Mouse (Mus musculus): Measurements from ENCODE around the gene Mip.
A peak's percentile ranks its signal among the peaks of the same experiment; 100 is the strongest.
"Not testable (repeated sequence)": the region's sequence is repeated elsewhere in the genome, so short reads cannot be mapped to it uniquely, and the experiment has no call there.

The Mip gene

GRCm38 (mm10) chr10:128225538-128225937, at the start of gene Mip:
Mip (plus strand) TSS chr10:128225838.
- no peak for DNase-seq (ENCODE audit: low spot score)

GRCm38 (mm10) chr10:128175996-128176755, 49.5 kb upstream of the Mip start:
- peak; percentile 42 for DNase-seq (ENCODE audit: low spot score)

GRCm38 (mm10) chr10:128177316-128177715, 48.3 kb upstream of the Mip start:
- no peak for DNase-seq (ENCODE audit: low spot score)

- no peak for DNase-seq (ENCODE audit: low spot score)
Observed at GRCm38 (mm10) chr10:128179989-128180388, 45.6 kb upstream of the Mip start, which contains the start of gene Rbms2. Rbms2 (minus strand) TSS chr10:128180297.

GRCm38 (mm10) chr10:128184296-128184695, 41.3 kb upstream of the Mip start:
- no peak for DNase-seq (ENCODE audit: low spot score)

- DNase-seq (ENCODE audit: low spot score), result no peak
Observed at GRCm38 (mm10) chr10:128185277-128185940, 40.2 kb upstream of the Mip start.

GRCm38 (mm10) chr10:128185959-128186358, 39.7 kb upstream of the Mip start:
- peak; percentile 86 for DNase-seq (ENCODE audit: low spot score)

- DNase-seq (ENCODE audit: low spot score), result peak; percentile 65
Observed at GRCm38 (mm10) chr10:128187181-128187605, 38.4 kb upstream of the Mip start.

GRCm38 (mm10) chr10:128188242-128188877, 37.3 kb upstream of the Mip start:
- peak; percentile 57 for DNase-seq (ENCODE audit: low spot score)

- no peak for DNase-seq (ENCODE audit: low spot score)
Observed at GRCm38 (mm10) chr10:128191472-128191871, 34.2 kb upstream of the Mip start.

- DNase-seq (ENCODE audit: low spot score), result not testable (repeated sequence)
Observed at GRCm38 (mm10) chr10:128192030-128192766, 33.4 kb upstream of the Mip start.

GRCm38 (mm10) chr10:128193113-128193512, 32.5 kb upstream of the Mip start:
- no peak for DNase-seq (ENCODE audit: low spot score)

- DNase-seq (ENCODE audit: low spot score), result peak; percentile 61
Observed at GRCm38 (mm10) chr10:128194024-128194550, 31.6 kb upstream of the Mip start, which contains the start of gene Gls2. Gls2 (plus strand) TSS chr10:128194457.

- DNase-seq (ENCODE audit: low spot score), result no peak
Observed at GRCm38 (mm10) chr10:128194551-128195461, 30.8 kb upstream of the Mip start.

GRCm38 (mm10) chr10:128201856-128202255, 23.8 kb upstream of the Mip start:
- DNase-seq (ENCODE audit: low spot score), result no peak

GRCm38 (mm10) chr10:128204941-128205340, 20.7 kb upstream of the Mip start:
- DNase-seq (ENCODE audit: low spot score), result no peak

GRCm38 (mm10) chr10:128208326-128208725, 17.3 kb upstream of the Mip start:
- no peak for DNase-seq (ENCODE audit: low spot score)

GRCm38 (mm10) chr10:128209311-128210009, 16.2 kb upstream of the Mip start:
- no peak for DNase-seq (ENCODE audit: low spot score)

- DNase-seq (ENCODE audit: low spot score), result no peak
Observed at GRCm38 (mm10) chr10:128210131-128210530, 15.5 kb upstream of the Mip start.

- DNase-seq (ENCODE audit: low spot score), result no peak
Observed at GRCm38 (mm10) chr10:128210954-128211353, 14.7 kb upstream of the Mip start.

Measured in spleen, adult 12 weeks (tissue).